Mouse (Mus musculus) thymus, adult 2 months (tissue): ENCODE data around the gene Kmt2e.

Source experiments
- CTCF ChIP-seq: fragments of 200-500 bp; IDR thresholded peaks from 2 replicates; pipeline ENCODE4 v1.5.1; 2012; ENCODE audit warnings: mild to moderate bottlenecking, control low read depth, low read length, moderate library complexity, borderline replicate concordance; ENCODE audit not compliant: control insufficient read depth, poor library complexity, insufficient read depth; ENCODE audit errors: extremely low read depth
- POLR2A ChIP-seq: fragments of 200-500 bp; IDR thresholded peaks from 2 replicates; pipeline ENCODE4 v1.6.1; 2012; ENCODE audit warnings: mild to moderate bottlenecking, low read length, control low read depth, moderate library complexity; ENCODE audit not compliant: control insufficient read depth, poor library complexity, insufficient read depth; ENCODE audit errors: extremely low read depth

DNA sequence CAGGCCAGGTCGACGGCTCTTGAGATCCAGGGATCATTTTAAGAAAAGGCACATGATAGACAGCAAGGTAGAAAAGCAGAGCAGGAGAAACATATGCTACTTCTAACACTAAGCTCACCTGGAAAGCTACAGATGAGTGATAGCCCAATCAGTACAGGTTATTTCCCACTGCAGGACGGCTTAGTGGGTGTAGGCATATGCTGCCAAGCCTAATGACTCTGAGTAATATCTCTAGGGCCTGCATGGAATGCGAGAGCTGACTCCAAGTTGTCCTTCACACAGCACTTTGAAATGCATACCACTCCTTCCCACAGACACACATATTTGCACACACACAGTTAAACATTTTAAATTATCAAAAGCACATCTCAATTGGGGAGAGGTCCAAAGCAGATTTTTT, 55.0 kb downstream of the Kmt2e start:
- TF ChIP-seq POLR2A (no peak), CTCF (no peak)
